Mouse (Mus musculus): Measurements from ENCODE around the gene Glra4. TPM values are rescaled to one million over a fixed set of nuclear protein-coding genes. Genes with fewer than 3 reads are reported as not detected.

The Glra4 gene
- polyA plus RNA-seq (2015; fragmentation: Nextera tagmentation; extraction: Ambion mirVana): 0.11 TPM in 1 of 2 replicates, not detected in the other

GRCm38 (mm10) chrX:136780041-136780440, at the start of gene Glra4:
Glra4 (minus strand) TSS chrX:136780141.
- H3K4me3 ChIP-seq: no peak within 1 kb of the TSS
- H3K4me1 ChIP-seq: no peaks in the 10 kb centered on the region
- H3K27me3 ChIP-seq (replicated peaks): no peaks in the 10 kb centered on the region
- no peaks in the 10 kb centered on the region for H3K9me3 ChIP-seq
- H3K36me3 ChIP-seq (replicated peaks): no peaks in the 10 kb centered on the region
- 81% methylated on average over 3 of the region's 3 CpGs for WGBS
- H3K27ac ChIP-seq: no peak within 1 kb of the TSS
- no peak within 1 kb of the TSS for H3K9ac ChIP-seq
- H3K4me2 ChIP-seq: no peak within 1 kb of the TSS
- ATAC-seq (replicated peaks): no peak

GRCm38 (mm10) chrX:136828610-136829009, 48.7 kb upstream of the Glra4 start:
- ATAC-seq (replicated peaks): no peak
- no peaks in the 10 kb centered on the region for H3K9me3 ChIP-seq
- no peak overlapping the region for H3K27ac ChIP-seq
- no peaks in the 10 kb centered on the region for H3K27me3 ChIP-seq (replicated peaks)
- no peaks in the 10 kb centered on the region for H3K4me1 ChIP-seq
- no peaks in the 10 kb centered on the region for H3K36me3 ChIP-seq (replicated peaks)
- H3K4me2 ChIP-seq: no peak overlapping the region
- H3K9ac ChIP-seq: no peak overlapping the region
- H3K4me3 ChIP-seq: no peak overlapping the region

GRCm38 (mm10) chrX:136825016-136825415, 45.1 kb upstream of the Glra4 start:
- ATAC-seq (replicated peaks): peak; percentile 84
- H3K27ac ChIP-seq: peak overlapping the region; percentile 65

GRCm38 (mm10) chrX:136822371-136822770, 42.4 kb upstream of the Glra4 start, which contains the start of gene Plp1:
Plp1 (plus strand) TSS chrX:136822671.
- H3K27me3 ChIP-seq (replicated peaks): no peaks in the 10 kb centered on the region
- no peak within 1 kb of the TSS for H3K4me2 ChIP-seq
- WGBS: 41% methylated on average over 1 of the region's 1 CpGs
- no peaks in the 10 kb centered on the region for H3K4me1 ChIP-seq
- H3K36me3 ChIP-seq (replicated peaks): no peaks in the 10 kb centered on the region
- H3K27ac ChIP-seq: no peak within 1 kb of the TSS
- H3K4me3 ChIP-seq: no peak within 1 kb of the TSS
- no peak within 1 kb of the TSS for H3K9ac ChIP-seq
- no peaks in the 10 kb centered on the region for H3K9me3 ChIP-seq
- ATAC-seq (replicated peaks): no peak

More at GRCm38 (mm10) chrX:136825016-136825415, 45.1 kb upstream of the Glra4 start:
- no peak overlapping the region for H3K9ac ChIP-seq
- H3K27me3 ChIP-seq (replicated peaks): no peaks in the 10 kb centered on the region
- no peak overlapping the region for H3K4me3 ChIP-seq
- H3K36me3 ChIP-seq (replicated peaks): no peaks in the 10 kb centered on the region
- WGBS: 45% methylated on average over 4 of the region's 4 CpGs
- no peaks in the 10 kb centered on the region for H3K4me1 ChIP-seq
- no peaks in the 10 kb centered on the region for H3K9me3 ChIP-seq
- peak overlapping the region; percentile 10; the same call in 1 of the 2 replicates for H3K4me2 ChIP-seq

GRCm38 (mm10) chrX:136820250-136820649, 40.3 kb upstream of the Glra4 start:
- peak overlapping the region; percentile 48; the same call in 1 of the 2 replicates for H3K27ac ChIP-seq
- no peaks in the 10 kb centered on the region for H3K36me3 ChIP-seq (replicated peaks)
- peak; percentile 87 for ATAC-seq (replicated peaks)
- no peaks in the 10 kb centered on the region for H3K4me1 ChIP-seq
- H3K9me3 ChIP-seq: no peaks in the 10 kb centered on the region
- H3K27me3 ChIP-seq (replicated peaks): no peaks in the 10 kb centered on the region
- no peak overlapping the region for H3K9ac ChIP-seq
- H3K4me2 ChIP-seq: no peak overlapping the region
- 12% methylated on average over 1 of the region's 1 CpGs for WGBS
- H3K4me3 ChIP-seq: no peak overlapping the region

- no peak overlapping the region for H3K4me2 ChIP-seq
- H3K9me3 ChIP-seq: no peaks in the 10 kb centered on the region
- H3K36me3 ChIP-seq (replicated peaks): no peaks in the 10 kb centered on the region
- 0 out of 2 replicates have a peak overlapping the region, but pooled peaks have one; percentile 48 for H3K27ac ChIP-seq
- no peak overlapping the region for H3K9ac ChIP-seq
- H3K27me3 ChIP-seq (replicated peaks): no peaks in the 10 kb centered on the region
- ATAC-seq (replicated peaks): 0 out of 2 replicates have a peak, but pooled peaks have one; percentile 42
- H3K4me1 ChIP-seq: no peaks in the 10 kb centered on the region
- WGBS: 87% methylated on average over 6 of the region's 6 CpGs
- H3K4me3 ChIP-seq: no peak overlapping the region
Measured at GRCm38 (mm10) chrX:136819752-136820151, 39.8 kb upstream of the Glra4 start.

GRCm38 (mm10) chrX:136797223-136797622, 17.3 kb upstream of the Glra4 start:
- no peak overlapping the region for H3K4me2 ChIP-seq

GRCm38 (mm10) chrX:136789446-136789845, 9.5 kb upstream of the Glra4 start:
- 92% methylated on average over 4 of the region's 4 CpGs for WGBS
- no peak overlapping the region for H3K9ac ChIP-seq
- H3K4me2 ChIP-seq: no peak overlapping the region
- H3K27ac ChIP-seq: no peak overlapping the region
- H3K36me3 ChIP-seq (replicated peaks): no peaks in the 10 kb centered on the region
- H3K9me3 ChIP-seq: no peaks in the 10 kb centered on the region
- no peak overlapping the region for H3K4me3 ChIP-seq
- ATAC-seq (replicated peaks): no peak
- H3K27me3 ChIP-seq (replicated peaks): no peaks in the 10 kb centered on the region
- no peaks in the 10 kb centered on the region for H3K4me1 ChIP-seq

More at GRCm38 (mm10) chrX:136797223-136797622, 17.3 kb upstream of the Glra4 start:
- Histone ChIP-seq H3K4me3 (no peak overlapping the region), H3K9ac (no peak overlapping the region), H3K36me3 (replicated peaks) (no peaks in the 10 kb centered on the region), H3K9me3 (no peaks in the 10 kb centered on the region), H3K4me1 (no peaks in the 10 kb centered on the region; the same call in 1 of the 2 replicates), H3K27me3 (replicated peaks) (no peaks in the 10 kb centered on the region), H3K27ac (no peak overlapping the region)
- WGBS: 27% methylated on average over 2 of the region's 2 CpGs
- ATAC-seq (replicated peaks): no peak

GRCm38 (mm10) chrX:136779262-136779661, 679 bp downstream of the Glra4 start:
- no peaks in the 10 kb centered on the region for H3K9me3 ChIP-seq
- ATAC-seq (replicated peaks): no peak
- H3K36me3 ChIP-seq (replicated peaks): no peaks in the 10 kb centered on the region
- H3K4me1 ChIP-seq: no peaks in the 10 kb centered on the region
- H3K27ac ChIP-seq: no peak overlapping the region
- H3K4me3 ChIP-seq: no peak overlapping the region
- no peaks in the 10 kb centered on the region for H3K27me3 ChIP-seq (replicated peaks)
- H3K9ac ChIP-seq: no peak overlapping the region
- H3K4me2 ChIP-seq: no peak overlapping the region
- 55% methylated on average over 2 of the region's 2 CpGs for WGBS

- Histone ChIP-seq H3K4me2 (no peak overlapping the region), H3K27ac (no peak overlapping the region), H3K4me1 (no peaks in the 10 kb centered on the region), H3K36me3 (replicated peaks) (no peaks in the 10 kb centered on the region), H3K9me3 (no peaks in the 10 kb centered on the region), H3K4me3 (no peak overlapping the region), H3K27me3 (replicated peaks) (no peaks in the 10 kb centered on the region), H3K9ac (no peak overlapping the region)
- WGBS: 64% methylated on average over 3 of the region's 3 CpGs
- ATAC-seq (replicated peaks): no peak
Measured at GRCm38 (mm10) chrX:136778046-136778445, 1.9 kb downstream of the Glra4 start.

GRCm38 (mm10) chrX:136773035-136773434, 6.9 kb downstream of the Glra4 start:
- Histone ChIP-seq H3K36me3 (replicated peaks) (no peaks in the 10 kb centered on the region), H3K27me3 (replicated peaks) (no peaks in the 10 kb centered on the region), H3K4me2 (no peak overlapping the region), H3K27ac (no peak overlapping the region), H3K9ac (no peak overlapping the region), H3K4me1 (no peaks in the 10 kb centered on the region), H3K4me3 (no peak overlapping the region), H3K9me3 (no peaks in the 10 kb centered on the region)
- WGBS: 90% methylated on average over 1 of the region's 1 CpGs
- ATAC-seq (replicated peaks): no peak

GRCm38 (mm10) chrX:136761103-136762074, 18.6 kb downstream of the Glra4 start:
- ATAC-seq (replicated peaks): peak; percentile 89
- Histone ChIP-seq H3K4me1 (no peaks in the 10 kb centered on the region), H3K27ac (peak overlapping the region; percentile 62), H3K27me3 (replicated peaks) (no peaks in the 10 kb centered on the region), H3K36me3 (replicated peaks) (no peaks in the 10 kb centered on the region), H3K9me3 (no peaks in the 10 kb centered on the region), H3K4me3 (no peak overlapping the region), H3K9ac (no peak overlapping the region), H3K4me2 (no peak overlapping the region)
- 70% methylated on average over 11 of the region's 11 CpGs for WGBS

All from midbrain, embryonic 15.5 days (tissue).